Mouse (Mus musculus) c-Kit-negative CD71-positive TER-119-positive erythroid progenitor cells, embryonic 14.5 days (primary cell): Measurements from ENCODE around the gene Smad9.

ENCODE experiments used
- DNase-seq: peaks from one replicate; pipeline ENCODE4 v3.0.0-alpha.2; 2013; ENCODE audit warnings: low read depth, low spot score

The Smad9 gene

GRCm38 (mm10) chr3:54755145-54756041 lies at the start of gene Smad9:
Gene Smad9, plus strand, starts transcription at chr3:54755582.
- no peak for DNase-seq

GRCm38 (mm10) chr3:54708972-54709371 lies 46.4 kb upstream of the Smad9 start:
- DNase-seq, result no peak

- DNase-seq, result no peak
Observed at GRCm38 (mm10) chr3:54714253-54714652, 41.1 kb upstream of the Smad9 start, which contains the start of gene Gm21958. Gene Gm21958, minus strand, starts transcription at chr3:54714353.

- no peak for DNase-seq
Observed at GRCm38 (mm10) chr3:54715461-54715860, 39.9 kb upstream of the Smad9 start.

- DNase-seq, result no peak
Observed at GRCm38 (mm10) chr3:54717348-54717747, 38.0 kb upstream of the Smad9 start.

- no peak for DNase-seq
Observed at GRCm38 (mm10) chr3:54718947-54719346, 36.4 kb upstream of the Smad9 start.

GRCm38 (mm10) chr3:54723741-54724500 lies 31.5 kb upstream of the Smad9 start:
- no peak for DNase-seq

GRCm38 (mm10) chr3:54725344-54725743 lies 30.0 kb upstream of the Smad9 start:
- no peak for DNase-seq

GRCm38 (mm10) chr3:54727588-54727987 lies 27.8 kb upstream of the Smad9 start:
- DNase-seq, result no peak

- DNase-seq, result no peak
Observed at GRCm38 (mm10) chr3:54728100-54728499, 27.3 kb upstream of the Smad9 start.

GRCm38 (mm10) chr3:54731626-54732150 lies 23.7 kb upstream of the Smad9 start:
- no peak for DNase-seq

GRCm38 (mm10) chr3:54732371-54732770 lies 23.0 kb upstream of the Smad9 start:
- DNase-seq, result no peak

- peak; percentile 81 for DNase-seq
Observed at GRCm38 (mm10) chr3:54734411-54735246, 20.8 kb upstream of the Smad9 start.

- DNase-seq, result peak; percentile 69
Observed at GRCm38 (mm10) chr3:54735247-54736046, 19.9 kb upstream of the Smad9 start, which contains the start of the genes Exosc8 and Alg5. Gene Exosc8, minus strand, starts transcription at chr3:54735393. Gene Alg5, plus strand, starts transcription at chr3:54735539.

- DNase-seq, result no peak
Observed at GRCm38 (mm10) chr3:54736101-54736927, 19.1 kb upstream of the Smad9 start.

GRCm38 (mm10) chr3:54737317-54737716 lies 18.1 kb upstream of the Smad9 start:
- DNase-seq, result no peak

GRCm38 (mm10) chr3:54741965-54742364 lies 13.4 kb upstream of the Smad9 start:
- no peak for DNase-seq

- DNase-seq, result no peak
Observed at GRCm38 (mm10) chr3:54745799-54746198, 9.6 kb upstream of the Smad9 start.

GRCm38 (mm10) chr3:54753411-54753810 lies 2.0 kb upstream of the Smad9 start:
- DNase-seq, result no peak

GRCm38 (mm10) chr3:54756058-54756457 lies 676 bp downstream of the Smad9 start:
- DNase-seq, result no peak
